Mouse (Mus musculus) heart, adult 2 months (tissue): ENCODE measurements at regions not wholly inside any gene's neighbourhood (a gene's known extent, or its start where the extent isn't known, plus 50 kb on each side); places are given as distances from the start of the nearest gene placed in this dataset.

Experiments
- CTCF ChIP-seq: fragments of 200-600 bp; IDR thresholded peaks from 2 replicates; pipeline ENCODE4 v1.8.1; 2022; ENCODE audit warnings: antibody characterized with exemption, mild to moderate bottlenecking, moderate library complexity
- POLR2A ChIP-seq: fragments of 200-500 bp; IDR thresholded peaks from 2 replicates; pipeline ENCODE4 v1.6.1; 2011; ENCODE audit warnings: mild to moderate bottlenecking, low read depth, low read length, control low read depth; ENCODE audit not compliant: insufficient read depth

DNA sequence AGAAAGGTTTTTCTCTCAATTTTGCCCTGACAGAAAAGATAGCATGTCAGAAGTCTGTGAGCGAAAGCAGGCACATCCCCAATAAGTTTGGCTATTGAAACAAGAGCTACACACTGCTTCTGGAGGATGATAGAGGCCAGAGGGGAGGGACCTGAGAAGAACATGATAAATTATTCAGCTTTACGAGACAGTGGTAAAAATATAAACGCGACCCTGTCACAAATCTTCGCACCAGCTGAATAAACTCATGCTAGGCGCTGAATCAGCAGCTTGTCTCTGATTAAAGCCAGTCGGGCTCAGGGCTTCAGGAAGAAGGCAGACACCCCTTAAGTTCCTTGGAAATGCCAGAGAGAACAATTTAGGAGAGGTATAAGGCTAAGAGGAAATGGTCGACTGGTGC, 422.7 kb upstream of the Tnp1 start:
- no peak for TF ChIP-seq POLR2A
- TF ChIP-seq CTCF, result no peak
